Mouse (Mus musculus) CD4-positive helper T cell, adult 2 months (primary cell): ENCODE data around the gene Flrt1.
"Not testable (repeated sequence)": the region's sequence is repeated elsewhere in the genome, so short reads cannot be mapped to it uniquely, and the experiment has no call there.

Source experiments
- DNase-seq: peaks from one replicate; pipeline ENCODE4 v3.0.0-alpha.2; 2012; ENCODE audit warnings: low read depth, missing footprints, low spot score

Gene Flrt1

DNA sequence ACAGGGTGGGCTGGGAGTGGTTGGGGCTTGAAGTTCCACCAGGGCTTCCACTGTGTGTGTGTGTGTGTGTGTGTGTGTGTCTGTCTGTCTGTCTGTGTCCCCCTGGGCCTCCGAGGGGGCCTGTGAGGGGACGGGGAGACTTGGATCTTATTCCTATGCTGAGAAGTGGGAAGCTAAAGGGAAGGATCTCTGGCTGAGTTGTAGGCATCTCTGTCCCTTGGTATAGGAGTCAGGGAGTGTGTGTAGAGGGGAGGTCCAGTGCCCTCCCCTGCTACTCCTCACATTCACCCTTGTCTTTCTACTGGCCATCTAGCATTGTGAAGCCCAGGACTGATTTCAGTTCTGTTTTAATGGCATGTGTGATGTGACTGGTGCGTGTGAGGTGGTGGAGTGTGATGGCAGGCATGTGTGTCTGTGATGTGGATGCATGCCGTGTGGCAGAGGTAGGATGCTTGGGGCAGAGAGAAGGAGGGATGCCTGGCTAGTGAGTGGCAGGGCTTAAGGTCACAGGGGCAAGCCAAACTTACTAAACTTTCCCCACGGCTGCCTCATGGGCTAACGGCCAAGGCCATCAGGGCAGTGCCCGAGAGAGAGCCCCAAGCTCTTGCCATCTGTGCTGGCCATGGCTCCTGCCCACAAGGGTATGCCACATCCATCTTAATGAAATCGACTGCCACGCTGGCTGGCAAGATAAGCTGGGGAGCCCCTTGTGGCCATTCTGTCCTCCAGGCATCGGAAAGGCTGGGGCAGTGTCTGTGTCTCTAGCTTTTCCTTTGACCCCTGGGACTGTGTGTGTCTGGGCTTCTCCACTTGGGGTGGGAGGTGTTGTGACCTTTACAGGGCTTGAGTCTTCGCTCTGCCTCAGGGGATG lies 36.6 kb downstream of the Flrt1 start:
- DNase-seq, result no peak

GRCm38 (mm10) chr19:7068136-7068535 lies 37.4 kb downstream of the Flrt1 start:
- DNase-seq, result peak; percentile 63

DNA sequence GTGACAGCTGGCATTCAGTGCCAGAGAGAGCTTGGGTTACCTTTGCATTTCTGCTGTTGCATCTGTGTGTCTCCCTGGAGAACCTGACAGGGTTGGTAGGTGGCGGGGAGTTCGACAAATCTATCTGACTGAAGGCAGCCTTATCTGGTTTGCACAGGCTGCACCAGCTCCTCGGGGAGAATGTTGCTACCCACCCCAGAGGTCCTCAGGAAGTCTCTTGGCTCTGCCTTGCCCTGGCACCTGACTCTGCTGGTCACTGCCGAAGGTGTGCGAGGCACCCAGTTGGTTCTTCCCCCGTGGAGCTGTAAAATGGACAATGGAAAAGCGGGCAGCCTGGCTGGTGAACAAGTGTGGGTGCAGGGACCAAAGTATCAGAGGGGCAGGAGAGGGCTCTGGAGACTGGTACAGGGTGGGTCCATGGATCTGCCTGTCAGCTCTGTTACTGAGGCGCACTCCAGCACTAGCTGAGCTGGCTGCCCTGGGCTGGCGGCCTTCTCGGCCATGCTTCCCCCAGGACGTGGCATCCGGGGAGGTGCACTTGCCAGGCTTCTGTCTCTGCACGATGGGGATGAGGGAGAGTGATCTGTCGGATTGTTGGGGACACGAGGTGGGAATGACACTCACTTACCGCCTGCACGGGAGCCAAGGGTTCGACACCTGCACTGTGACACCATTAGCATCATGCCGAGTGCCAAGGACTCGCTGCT lies 38.0 kb downstream of the Flrt1 start:
- no peak for DNase-seq

- no peak for DNase-seq
Observed at GRCm38 (mm10) chr19:7066828-7067342, 38.6 kb downstream of the Flrt1 start.

- DNase-seq, result peak; percentile 48
Observed at GRCm38 (mm10) chr19:7066034-7066827, 39.3 kb downstream of the Flrt1 start.

- DNase-seq, result peak; percentile 78
Observed at GRCm38 (mm10) chr19:7064571-7064970, 41.0 kb downstream of the Flrt1 start.

- no peak for DNase-seq
Observed at GRCm38 (mm10) chr19:7062916-7063315, 42.6 kb downstream of the Flrt1 start.

- DNase-seq, result no peak
Observed at GRCm38 (mm10) chr19:7062110-7062509, 43.4 kb downstream of the Flrt1 start.

- no peak for DNase-seq
Observed at GRCm38 (mm10) chr19:7058541-7058940, 47.0 kb downstream of the Flrt1 start.

DNA sequence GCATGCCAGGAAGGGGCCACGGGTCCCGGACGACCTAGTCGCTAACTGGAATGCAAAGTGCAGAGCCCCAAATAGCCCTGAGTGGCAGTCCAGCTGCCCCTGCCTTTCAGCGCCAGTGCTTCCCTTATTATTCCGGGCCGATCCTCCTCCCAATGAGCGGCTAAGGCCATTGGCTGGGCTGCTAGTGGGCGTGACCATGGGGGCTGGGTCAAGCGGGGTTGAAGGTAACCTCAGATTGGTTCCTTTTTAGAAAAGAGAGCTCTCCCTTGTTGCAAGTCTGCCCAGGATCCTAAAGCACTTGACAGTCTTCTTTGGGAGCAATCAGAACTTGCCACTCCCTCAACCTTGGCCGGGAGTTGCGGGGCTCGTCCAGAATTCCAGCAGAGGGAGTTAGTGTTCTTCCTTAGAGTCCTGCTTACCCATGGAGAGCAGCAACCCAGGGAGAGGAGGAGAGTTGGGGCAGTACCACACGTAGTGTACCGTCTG lies 47.8 kb downstream of the Flrt1 start:
- DNase-seq, result peak; percentile 72

DNA sequence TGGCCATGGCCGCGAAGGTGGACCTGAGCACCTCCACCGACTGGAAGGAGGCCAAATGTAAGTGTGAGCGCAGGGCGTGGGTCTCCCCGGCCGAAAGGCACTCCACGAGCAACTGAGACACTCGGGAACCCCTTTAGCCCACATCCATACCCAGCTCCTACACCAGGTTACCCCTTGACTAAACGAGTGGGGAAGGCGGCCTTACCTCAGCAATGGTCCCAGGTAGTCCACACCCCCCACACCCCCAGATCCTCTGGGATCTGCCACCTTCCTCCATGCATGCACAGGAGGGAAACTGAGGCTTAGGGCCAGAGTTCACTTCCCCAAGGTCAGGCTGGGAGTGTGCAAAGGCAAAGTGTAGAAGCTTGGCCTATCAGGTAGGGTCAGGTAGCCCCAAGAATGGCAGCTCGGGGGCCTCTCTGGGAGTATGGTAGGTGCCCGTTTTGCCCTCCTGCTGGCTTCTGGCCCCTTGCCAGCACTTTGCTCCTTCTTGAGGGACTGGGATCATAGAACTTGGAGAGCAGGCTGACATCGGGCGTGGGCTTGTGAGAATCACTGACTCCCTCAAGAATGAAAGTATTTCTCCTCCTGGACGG lies 48.3 kb downstream of the Flrt1 start:
- no peak for DNase-seq

- peak; percentile 85 for DNase-seq
Observed at GRCm38 (mm10) chr19:7056248-7057087, 49.1 kb downstream of the Flrt1 start, which contains the start of gene Macrod1. Gene Macrod1 (plus strand): TSS chr19:7056810.

GRCm38 (mm10) chr19:7055173-7055572 lies 50.4 kb downstream of the Flrt1 start:
- no peak for DNase-seq

DNA sequence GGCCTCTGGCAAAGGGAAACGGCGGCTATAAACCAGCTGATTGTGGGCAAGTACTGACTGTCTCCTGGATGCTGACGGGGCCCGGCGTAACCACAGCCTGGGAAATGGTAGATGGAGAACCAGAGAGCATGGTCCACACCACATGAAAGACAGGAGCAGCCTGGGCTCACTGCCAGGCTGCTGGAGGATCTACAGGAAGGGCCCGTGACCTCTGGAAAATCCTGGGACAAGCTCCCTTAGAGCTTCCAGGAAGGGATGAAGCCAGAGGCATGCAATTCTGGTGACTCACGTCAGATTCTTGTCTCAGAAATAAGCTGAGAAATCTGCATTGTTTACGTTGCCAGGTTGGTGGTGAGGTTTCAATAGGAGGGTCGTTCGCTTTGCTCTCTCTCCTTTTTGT lies 50.8 kb downstream of the Flrt1 start:
- DNase-seq, result no peak

- DNase-seq, result not testable (repeated sequence)
Observed at GRCm38 (mm10) chr19:7053382-7053781, 52.1 kb downstream of the Flrt1 start.

GRCm38 (mm10) chr19:7044706-7045105 lies 60.8 kb downstream of the Flrt1 start:
- DNase-seq, result no peak

GRCm38 (mm10) chr19:7044279-7044678 lies 61.2 kb downstream of the Flrt1 start:
- no peak for DNase-seq
